Mouse (Mus musculus): ENCODE measurements around the gene Pvr.

Gene Pvr

GRCm38 (mm10) chr7:19864241-19864640, 56.7 kb downstream of the Pvr start:
- CTCF ChIA-PET = interaction anchor here in 3 of 4 experiments (0.7 to 3.9 kb wide), 11 partner anchors 12 to 74 kb away, joined by 3 to 19 read pairs (median 4); no protein-coding TSS in a partner anchor
- POLR2A ChIA-PET = interaction anchor here in 2 of 4 experiments (0.5 to 2.9 kb wide), 5 partner anchors 11 to 180 kb away, joined by 3 to 11 read pairs (median 3); partner anchors contain the start of gene Gm19345 (in 1 of the 2)

- POLR2A ChIA-PET = no interaction called here
- CTCF ChIA-PET = interaction anchor here in 2 of 4 experiments (0.7 to 2.0 kb wide), 5 partner anchors 9 to 72 kb away, joined by 3 to 8 read pairs (median 3); no protein-coding TSS in a partner anchor
Observed at GRCm38 (mm10) chr7:19861199-19861598, 59.8 kb downstream of the Pvr start, which contains the start of gene Ceacam16. Gene Ceacam16 (minus strand): TSS chr7:19861299.

- POLR2A ChIA-PET = interaction anchor here in 3 of 4 experiments (0.6 to 1.4 kb wide), 4 partner anchors 8 to 159 kb away, joined by 3 read pairs; partner anchors contain the start of gene Gm19345 (in 1 of the 3)
- CTCF ChIA-PET = interaction anchor here in 2 of 4 experiments (1.2 to 2.0 kb wide), 4 partner anchors 10 to 70 kb away, joined by 3 to 8 read pairs (median 4); no protein-coding TSS in a partner anchor
Observed at GRCm38 (mm10) chr7:19859740-19860139, 61.2 kb downstream of the Pvr start.

GRCm38 (mm10) chr7:19856283-19856682, 64.7 kb downstream of the Pvr start:
- CTCF ChIA-PET = interaction anchor here in 3 of 4 experiments (0.6 to 1.8 kb wide), 3 partner anchors 9 to 59 kb away, joined by 3 to 4 read pairs (median 3); no protein-coding TSS in a partner anchor
- POLR2A ChIA-PET = interaction anchor here in 3 of 4 experiments (0.7 to 1.7 kb wide), 3 partner anchors 10 to 60 kb away, joined by 3 to 5 read pairs (median 3); partner anchors contain the start of gene Cblc (in 1 of the 3)

GRCm38 (mm10) chr7:19855663-19856062, 65.3 kb downstream of the Pvr start:
- ChIA-PET CTCF (interaction anchor here (0.6 to 1.8 kb wide), 6 partner anchors 13 to 107 kb away, joined by 3 to 5 read pairs (median 4); partner anchors contain the start of gene Cblc (in 1 of the 4)), POLR2A (interaction anchor here in 1 of 4 experiments (0.6 to 0.7 kb wide), 2 partner anchors 12 to 22 kb away, joined by 3 read pairs; no protein-coding TSS in a partner anchor)

Data from embryonic stem cell, embryonic (primary cell).